Mouse (Mus musculus): ENCODE data around the gene Olfr651. TPM values are rescaled to one million over a fixed set of nuclear protein-coding genes. Genes with fewer than 3 reads are reported as not detected.
"Not testable (repeated sequence)": the region's sequence is repeated elsewhere in the genome, so short reads cannot be mapped to it uniquely, and the experiment has no call there.

Olfr651 gene
- not detected in 2 replicates for polyA plus RNA-seq (2012; rRNA removed)

- TF ChIP-seq CTCF (IDR thresholded peaks at IDR 0.05; ENCODE audit: control insufficient read depth, insufficient read depth, insufficient replicate concordance, low read depth, low read length) (no peak), POLR2A (IDR thresholded peaks at IDR 0.05; ENCODE audit: control insufficient read depth, low read depth, low read length) (no peak)
- Histone ChIP-seq H3K4me1 (ENCODE audit: control insufficient read depth, insufficient read depth, low read length) (no peaks in the 10 kb centered on the region), H3K4me3 (ENCODE audit: control insufficient read depth, low read depth, low read length) (no peak within 1 kb of the TSS), H3K27me3 (ENCODE audit: control insufficient read depth, insufficient read depth, low read length) (no peaks in the 10 kb centered on the region), H3K27ac (ENCODE audit: control insufficient read depth, insufficient read depth, low read depth, low read length) (no peak within 1 kb of the TSS), H3K36me3 (ENCODE audit: control insufficient read depth, insufficient read depth, low read length) (no peaks in the 10 kb centered on the region)
Observed at GRCm38 (mm10) chr7:104549833-104550232, at the start of gene Olfr651. Gene Olfr651, plus strand, starts transcription at chr7:104550133.

- H3K27me3 ChIP-seq (ENCODE audit: control insufficient read depth, insufficient read depth, low read length); H3K4me3 ChIP-seq (ENCODE audit: control insufficient read depth, low read depth, low read length); H3K4me1 ChIP-seq (ENCODE audit: control insufficient read depth, insufficient read depth, low read length); H3K27ac ChIP-seq (ENCODE audit: control insufficient read depth, insufficient read depth, low read depth, low read length); H3K36me3 ChIP-seq (ENCODE audit: control insufficient read depth, insufficient read depth, low read length): not testable (repeated sequence)
Observed at GRCm38 (mm10) chr7:104501186-104501585, 48.7 kb upstream of the Olfr651 start.

- H3K27ac ChIP-seq (ENCODE audit: control insufficient read depth, insufficient read depth, low read depth, low read length) = no peak overlapping the region
- peak overlapping the region; percentile 78 for H3K4me3 ChIP-seq (ENCODE audit: control insufficient read depth, low read depth, low read length)
- no peak for TF ChIP-seq CTCF (IDR thresholded peaks at IDR 0.05; ENCODE audit: control insufficient read depth, insufficient read depth, insufficient replicate concordance, low read depth, low read length)
- TF ChIP-seq POLR2A (IDR thresholded peaks at IDR 0.05; ENCODE audit: control insufficient read depth, low read depth, low read length) = no peak
- peaks cover 3% of the 10 kb centered on the region for H3K4me1 ChIP-seq (ENCODE audit: control insufficient read depth, insufficient read depth, low read length)
- H3K27me3 ChIP-seq (ENCODE audit: control insufficient read depth, insufficient read depth, low read length) = no peaks in the 10 kb centered on the region
- no peaks in the 10 kb centered on the region for H3K36me3 ChIP-seq (ENCODE audit: control insufficient read depth, insufficient read depth, low read length)
Observed at GRCm38 (mm10) chr7:104501589-104502371, 48.2 kb upstream of the Olfr651 start.

- H3K4me1 ChIP-seq (ENCODE audit: control insufficient read depth, insufficient read depth, low read length); H3K36me3 ChIP-seq (ENCODE audit: control insufficient read depth, insufficient read depth, low read length); H3K4me3 ChIP-seq (ENCODE audit: control insufficient read depth, low read depth, low read length); H3K27me3 ChIP-seq (ENCODE audit: control insufficient read depth, insufficient read depth, low read length): not testable (repeated sequence)
- H3K27ac ChIP-seq (ENCODE audit: control insufficient read depth, insufficient read depth, low read depth, low read length) = peak within 1 kb of the TSS; percentile 39; the same call in 1 of the 2 replicates
Observed at GRCm38 (mm10) chr7:104507421-104508065, 42.4 kb upstream of the Olfr651 start, which contains the start of gene Trim30d. Gene Trim30d, minus strand, starts transcription at chr7:104507849.

- no peak for TF ChIP-seq CTCF (IDR thresholded peaks at IDR 0.05; ENCODE audit: control insufficient read depth, insufficient read depth, insufficient replicate concordance, low read depth, low read length)
- TF ChIP-seq POLR2A (IDR thresholded peaks at IDR 0.05; ENCODE audit: control insufficient read depth, low read depth, low read length) = no peak
- Histone ChIP-seq H3K27ac (ENCODE audit: control insufficient read depth, insufficient read depth, low read depth, low read length) (no peak overlapping the region), H3K36me3 (ENCODE audit: control insufficient read depth, insufficient read depth, low read length) (no peaks in the 10 kb centered on the region), H3K4me1 (ENCODE audit: control insufficient read depth, insufficient read depth, low read length) (no peaks in the 10 kb centered on the region), H3K4me3 (ENCODE audit: control insufficient read depth, low read depth, low read length) (no peak overlapping the region), H3K27me3 (ENCODE audit: control insufficient read depth, insufficient read depth, low read length) (no peaks in the 10 kb centered on the region)
Observed at GRCm38 (mm10) chr7:104552700-104553099, 2.8 kb downstream of the Olfr651 start.

GRCm38 (mm10) chr7:104560601-104561000 is 10.7 kb downstream of the Olfr651 start, which contains the start of gene Olfr652:
Gene Olfr652, plus strand, starts transcription at chr7:104560901.
- TF ChIP-seq CTCF (IDR thresholded peaks at IDR 0.05; ENCODE audit: control insufficient read depth, insufficient read depth, insufficient replicate concordance, low read depth, low read length) = no peak
- Histone ChIP-seq H3K36me3 (ENCODE audit: control insufficient read depth, insufficient read depth, low read length) (no peaks in the 10 kb centered on the region), H3K4me3 (ENCODE audit: control insufficient read depth, low read depth, low read length) (no peak within 1 kb of the TSS), H3K27me3 (ENCODE audit: control insufficient read depth, insufficient read depth, low read length) (no peaks in the 10 kb centered on the region), H3K27ac (ENCODE audit: control insufficient read depth, insufficient read depth, low read depth, low read length) (no peak within 1 kb of the TSS), H3K4me1 (ENCODE audit: control insufficient read depth, insufficient read depth, low read length) (no peaks in the 10 kb centered on the region)

- no peak for TF ChIP-seq CTCF (IDR thresholded peaks at IDR 0.05; ENCODE audit: control insufficient read depth, insufficient read depth, insufficient replicate concordance, low read depth, low read length)
- no peak for TF ChIP-seq POLR2A (IDR thresholded peaks at IDR 0.05; ENCODE audit: control insufficient read depth, low read depth, low read length)
- H3K36me3 ChIP-seq (ENCODE audit: control insufficient read depth, insufficient read depth, low read length) = no peaks in the 10 kb centered on the region
- H3K27me3 ChIP-seq (ENCODE audit: control insufficient read depth, insufficient read depth, low read length) = no peaks in the 10 kb centered on the region
- no peak within 1 kb of the TSS for H3K27ac ChIP-seq (ENCODE audit: control insufficient read depth, insufficient read depth, low read depth, low read length)
- H3K4me3 ChIP-seq (ENCODE audit: control insufficient read depth, low read depth, low read length) = no peak within 1 kb of the TSS
- no peaks in the 10 kb centered on the region for H3K4me1 ChIP-seq (ENCODE audit: control insufficient read depth, insufficient read depth, low read length)
Observed at GRCm38 (mm10) chr7:104577014-104577413, 27.1 kb downstream of the Olfr651 start, which contains the start of gene Olfr653. Gene Olfr653, plus strand, starts transcription at chr7:104577314.

Data from testis, adult 2 months (tissue).